Mouse (Mus musculus) stomach, postnatal 0 days (tissue): Measurements from ENCODE around the gene Gpr27. TPM values are rescaled to one million over a fixed set of nuclear protein-coding genes. Genes with fewer than 3 reads are reported as not detected.

Experiments
- ATAC-seq: fragments of 200-750 bp; cut with Nextera tagmentation; 2 replicates; pipeline ENCODE4 v1.8.0; 2017; ENCODE audit not compliant: low FRiP score, low TSS enrichment
- DNase-seq: peaks from one replicate; pipeline ENCODE4 v3.0.0-alpha.2; 2016; ENCODE audit warnings: low spot score
- H3K27ac ChIP-seq: fragments of 300-500 bp; sonication (generic); replicated peaks from 2 replicates; pipeline ENCODE4 v1.5.1; 2014; ENCODE audit warnings: mild to moderate bottlenecking, control low read depth
- H3K27me3 ChIP-seq: fragments of 300-500 bp; sonication (generic); 2 replicates; pipeline ENCODE4 v1.6.1; 2014; ENCODE audit warnings: low read length; ENCODE audit not compliant: control insufficient read depth, insufficient read depth
- H3K36me3 ChIP-seq: fragments of 300-500 bp; sonication (generic); 2 replicates; pipeline ENCODE4 v1.6.1; 2014; ENCODE audit warnings: low read length, mixed read lengths; ENCODE audit not compliant: control insufficient read depth, insufficient read depth
- H3K4me1 ChIP-seq: fragments of 300-500 bp; sonication (generic); replicated peaks from 2 replicates; pipeline ENCODE4 v1.6.1; 2014; ENCODE audit warnings: antibody characterized with exemption; ENCODE audit not compliant: control insufficient read depth, insufficient read depth
- H3K4me2 ChIP-seq: fragments of 300-500 bp; sonication (generic); replicated peaks from 2 replicates; pipeline ENCODE4 v1.6.1; 2014; ENCODE audit warnings: low read depth, mild to moderate bottlenecking, control low read depth, moderate library complexity
- H3K4me3 ChIP-seq: fragments of 300-500 bp; sonication (generic); 2 replicates; pipeline ENCODE4 v1.5.1; 2014; ENCODE audit warnings: low read depth, low read length, control low read depth
- H3K9ac ChIP-seq: fragments of 300-500 bp; sonication (generic); 2 replicates; pipeline ENCODE4 v1.6.1; 2014; ENCODE audit warnings: mild to moderate bottlenecking, low read length, control low read depth, mixed read lengths
- H3K9me3 ChIP-seq: fragments of 300-500 bp; sonication (generic); 2 replicates; pipeline ENCODE4 v1.6.1; 2016; ENCODE audit warnings: low read length; ENCODE audit not compliant: control insufficient read depth
- CTCF ChIP-seq: IDR thresholded peaks from 2 replicates; pipeline ENCODE4 v1.5.1; 2016; ENCODE audit warnings: antibody characterized with exemption, low read depth, mild to moderate bottlenecking, moderate library complexity
- EP300 ChIP-seq: optimal IDR thresholded peaks from 2 replicates; pipeline ENCODE3; 2016; ENCODE audit warnings: antibody characterized with exemption
- WGBS: fragments of 180-500 bp; shearing (Covaris S2); extraction: QIAGEN DNeasy Blood & Tissue Kit; methylation state at CpG from one replicate; pipeline ENCODE4 v1.1.7; 2014; 5-methylcytosine and 5-hydroxymethylcytosine counted together
- polyA plus RNA-seq: library from polyadenylated mRNA; unstranded; fragments of >200 nt; fragmentation: Nextera tagmentation; extraction: Ambion mirVana; gene quantifications from 2 replicates; pipeline ENCODE4 v1.2.1, GENCODE M21; 2015

The Gpr27 gene
- polyA plus RNA-seq, 1 experiment from 2014 or later, result 2.5 TPM

DNA sequence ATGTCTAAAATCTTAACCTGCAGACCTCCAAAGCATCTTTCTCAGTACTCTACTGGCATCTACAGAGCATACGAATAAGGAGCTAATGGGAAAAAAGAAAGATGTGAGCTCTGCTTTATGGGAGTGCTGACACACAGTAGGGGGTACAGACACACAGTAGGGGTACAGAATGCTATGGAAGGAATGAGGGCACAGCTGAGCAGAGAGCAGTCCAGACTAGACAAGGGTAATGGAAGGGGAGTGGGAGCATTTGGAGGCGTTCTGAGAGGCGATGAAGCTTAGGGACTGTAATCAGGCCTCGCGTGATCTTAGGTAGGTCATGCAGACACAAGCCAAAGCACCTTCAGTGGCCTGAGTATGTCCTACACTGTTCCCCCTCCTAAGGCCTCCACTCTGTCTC is 8.5 kb upstream of the Gpr27 start:
- Histone ChIP-seq H3K27ac (no peak overlapping the region), H3K4me3 (no peak overlapping the region), H3K36me3 (no peaks in the 10 kb centered on the region), H3K4me2 (no peak overlapping the region), H3K9me3 (no peaks in the 10 kb centered on the region), H3K4me1 (no peaks in the 10 kb centered on the region), H3K9ac (no peak overlapping the region), H3K27me3 (no peaks in the 10 kb centered on the region)
- 93% methylated on average over 5 of the region's 5 CpGs for WGBS
- no peak for TF ChIP-seq EP300
- TF ChIP-seq CTCF, result no peak
- ATAC-seq, result no peak
- no peak for DNase-seq

GRCm38 (mm10) chr6:99684899-99685298 is 7.6 kb upstream of the Gpr27 start:
- peak; percentile 83 for TF ChIP-seq CTCF
- no peak for TF ChIP-seq EP300

DNA sequence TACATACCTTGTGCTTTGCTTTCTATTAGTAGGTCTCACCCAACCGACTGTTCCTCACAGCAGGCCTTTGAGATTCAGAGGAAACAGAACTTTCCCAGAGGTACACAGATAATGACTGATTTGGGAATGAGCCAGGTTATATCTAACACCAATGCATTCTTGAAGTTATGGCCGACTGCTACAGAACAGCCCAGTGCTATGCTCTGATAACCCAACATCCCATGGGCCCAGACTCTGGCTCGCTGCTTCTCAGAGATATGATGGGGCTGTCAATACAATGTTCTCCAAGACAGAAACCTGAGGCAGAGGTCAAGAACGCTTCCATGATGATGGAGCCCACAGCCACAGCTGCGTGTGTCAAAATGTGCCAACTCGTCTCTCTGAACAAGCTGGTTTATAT is 4.0 kb upstream of the Gpr27 start:
- no peak for ATAC-seq

More at GRCm38 (mm10) chr6:99684899-99685298, 7.6 kb upstream of the Gpr27 start:
- H3K9ac ChIP-seq, result no peak overlapping the region
- H3K27ac ChIP-seq, result no peak overlapping the region
- no peak overlapping the region for H3K4me3 ChIP-seq
- WGBS, result 56% methylated on average over 5 of the region's 5 CpGs
- H3K36me3 ChIP-seq, result no peaks in the 10 kb centered on the region
- no peaks in the 10 kb centered on the region for H3K27me3 ChIP-seq
- no peak overlapping the region for H3K4me2 ChIP-seq
- no peak for DNase-seq
- no peaks in the 10 kb centered on the region for H3K9me3 ChIP-seq
- no peaks in the 10 kb centered on the region for H3K4me1 ChIP-seq
- ATAC-seq, result no peak

GRCm38 (mm10) chr6:99691666-99692205 is 743 bp upstream of the Gpr27 start:
- Histone ChIP-seq H3K9ac (peak overlapping the region; percentile 74), H3K9me3 (no peaks in the 10 kb centered on the region), H3K4me2 (peak overlapping the region; percentile 93), H3K36me3 (no peaks in the 10 kb centered on the region), H3K4me1 (no peaks in the 10 kb centered on the region), H3K27me3 (no peaks in the 10 kb centered on the region; the same call in 1 of the 2 replicates), H3K27ac (no peak overlapping the region), H3K4me3 (peak overlapping the region; percentile 65)
- ATAC-seq (no peak), DNase-seq (no peak)
- TF ChIP-seq CTCF, result no peak; the same call in 1 of the 2 replicates
- no peak for TF ChIP-seq EP300
- WGBS, result 11% methylated on average over 25 of the region's 25 CpGs

More for the DNA sequence above, 4.0 kb upstream of the Gpr27 start:
- Histone ChIP-seq H3K27me3 (no peaks in the 10 kb centered on the region; the same call in 1 of the 2 replicates), H3K36me3 (no peaks in the 10 kb centered on the region), H3K4me2 (no peak overlapping the region), H3K9me3 (no peaks in the 10 kb centered on the region), H3K27ac (no peak overlapping the region), H3K4me3 (no peak overlapping the region), H3K9ac (no peak overlapping the region), H3K4me1 (no peaks in the 10 kb centered on the region)
- TF ChIP-seq EP300, result no peak
- TF ChIP-seq CTCF, result no peak
- DNase-seq, result no peak
- WGBS, result 73% methylated on average over 6 of the region's 6 CpGs

DNA sequence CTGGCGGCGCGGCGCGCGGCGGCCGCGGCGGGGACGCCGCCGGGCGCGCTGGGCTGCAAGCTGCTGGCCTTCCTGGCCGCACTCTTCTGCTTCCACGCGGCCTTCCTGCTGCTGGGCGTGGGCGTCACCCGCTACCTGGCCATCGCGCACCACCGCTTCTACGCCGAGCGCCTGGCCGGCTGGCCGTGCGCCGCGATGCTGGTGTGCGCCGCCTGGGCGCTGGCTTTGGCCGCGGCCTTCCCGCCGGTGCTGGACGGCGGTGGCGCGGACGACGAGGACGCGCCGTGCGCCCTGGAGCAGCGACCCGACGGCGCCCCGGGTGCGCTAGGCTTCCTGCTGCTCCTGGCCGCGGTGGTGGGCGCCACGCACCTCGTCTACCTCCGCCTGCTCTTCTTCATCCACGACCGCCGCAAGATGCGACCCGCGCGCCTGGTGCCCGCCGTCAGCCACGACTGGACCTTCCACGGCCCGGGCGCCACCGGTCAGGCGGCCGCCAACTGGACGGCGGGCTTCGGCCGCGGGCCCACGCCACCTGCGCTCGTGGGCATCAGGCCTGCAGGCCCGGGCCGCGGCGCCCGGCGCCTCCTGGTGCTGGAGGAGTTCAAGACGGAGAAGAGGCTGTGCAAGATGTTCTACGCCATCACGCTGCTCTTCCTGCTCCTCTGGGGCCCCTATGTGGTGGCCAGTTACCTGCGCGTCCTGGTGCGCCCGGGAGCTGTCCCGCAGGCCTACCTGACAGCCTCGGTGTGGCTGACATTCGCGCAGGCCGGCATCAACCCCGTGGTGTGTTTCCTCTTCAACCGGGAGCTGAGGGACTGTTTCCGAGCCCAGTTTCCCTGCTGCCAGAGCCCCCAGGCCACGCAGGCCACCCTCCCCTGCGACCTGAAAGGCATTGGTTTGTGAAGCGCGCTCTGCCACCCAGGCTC is 700 bp downstream of the Gpr27 start:
- H3K9me3 ChIP-seq, result no peaks in the 10 kb centered on the region
- ATAC-seq, result peak; percentile 49
- no peaks in the 10 kb centered on the region for H3K4me1 ChIP-seq
- H3K4me2 ChIP-seq, result peak overlapping the region; percentile 93
- peak overlapping the region; percentile 65 for H3K4me3 ChIP-seq
- no peaks in the 10 kb centered on the region for H3K36me3 ChIP-seq
- no peaks in the 10 kb centered on the region; the same call in 1 of the 2 replicates for H3K27me3 ChIP-seq
- WGBS, result 2% methylated on average over 77 of the region's 110 CpGs
- DNase-seq, result peak; percentile 38
- TF ChIP-seq CTCF (no peak; the same call in 1 of the 2 replicates), EP300 (no peak)
- peak overlapping the region; percentile 74 for H3K9ac ChIP-seq
- no peak overlapping the region for H3K27ac ChIP-seq

DNA sequence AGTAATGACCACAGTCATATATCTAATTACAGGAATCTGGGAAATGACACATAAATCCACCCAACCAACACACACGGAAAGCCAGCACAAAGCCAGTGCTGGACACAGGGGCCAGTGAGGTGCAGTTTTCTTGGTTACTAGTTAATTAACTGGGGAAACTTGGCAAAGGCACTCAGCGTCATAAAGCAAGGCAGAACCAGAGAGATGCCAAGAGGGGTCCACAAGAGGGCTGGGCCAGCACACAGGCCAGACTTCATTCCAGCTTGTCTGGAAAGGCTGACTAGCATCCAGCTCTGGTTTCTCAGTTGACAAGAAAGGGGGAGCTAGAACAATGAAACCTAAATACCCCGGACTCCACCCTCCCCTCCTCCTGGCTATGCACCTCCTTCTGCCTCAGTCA is 8.0 kb downstream of the Gpr27 start:
- no peak for TF ChIP-seq EP300
- no peak for TF ChIP-seq CTCF
- no peak for DNase-seq
- ATAC-seq, result no peak
- Histone ChIP-seq H3K4me2 (no peak overlapping the region), H3K9me3 (no peaks in the 10 kb centered on the region), H3K4me1 (no peaks in the 10 kb centered on the region), H3K9ac (no peak overlapping the region), H3K36me3 (no peaks in the 10 kb centered on the region), H3K4me3 (no peak overlapping the region), H3K27ac (no peak overlapping the region), H3K27me3 (no peaks in the 10 kb centered on the region)
- WGBS, result 39% methylated on average over 3 of the region's 3 CpGs
